Mouse (Mus musculus) heart, postnatal 36 days (tissue): Measurements from ENCODE around the gene Tst. TPM values are rescaled to one million over a fixed set of nuclear protein-coding genes. Genes with fewer than 3 reads are reported as not detected.

ENCODE experiments used
- DNase-seq, 2 experiments: peaks; one replicate each; pipeline ENCODE4 v3.0.0; 2021 to 2022
- intact Hi-C: fragments of 180-260 bp; cut with DNase I; formaldehyde crosslinking; loops from one replicate; pipeline ENCODE4 v1.15.1; 2025
- total RNA-seq, 2 experiments: library from RNA; stranded (reverse); gene quantifications; 2 replicates each; pipeline ENCODE4 v1.2.3; 2021

The Tst gene
- total RNA-seq, 2 experiments from 2014 or later = 20.2 to 24.4 TPM

DNA sequence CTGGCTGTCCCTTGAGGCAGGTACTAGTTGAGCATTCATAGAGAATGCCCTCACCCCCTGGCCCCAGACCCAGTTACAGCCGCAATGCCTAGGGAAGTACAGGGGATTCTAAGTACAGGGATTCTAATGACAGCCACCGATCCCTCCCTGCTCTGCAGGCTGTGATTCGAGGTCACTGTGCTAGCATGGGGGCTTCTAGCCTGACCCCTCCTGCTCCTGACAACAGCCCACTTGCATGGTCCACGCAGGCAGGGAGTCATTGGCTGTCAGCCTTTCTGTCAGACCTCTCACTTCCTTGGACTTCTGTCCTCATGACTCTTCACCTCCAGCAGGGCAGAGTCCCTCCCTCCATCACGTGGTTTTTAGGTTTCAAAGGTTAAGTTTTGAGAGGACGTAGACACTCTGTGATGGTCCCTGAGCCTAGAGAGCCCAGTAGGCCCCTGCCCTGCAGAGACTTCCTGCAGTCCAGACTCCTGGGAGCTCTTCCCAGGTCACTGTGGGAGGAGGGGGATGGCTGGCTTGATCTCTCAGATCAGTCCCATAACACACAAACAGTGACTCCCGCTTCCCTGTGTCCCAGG, 25.9 kb upstream of the Tst start:
- no peak for DNase-seq
- intact Hi-C loops = no loop called here

DNA sequence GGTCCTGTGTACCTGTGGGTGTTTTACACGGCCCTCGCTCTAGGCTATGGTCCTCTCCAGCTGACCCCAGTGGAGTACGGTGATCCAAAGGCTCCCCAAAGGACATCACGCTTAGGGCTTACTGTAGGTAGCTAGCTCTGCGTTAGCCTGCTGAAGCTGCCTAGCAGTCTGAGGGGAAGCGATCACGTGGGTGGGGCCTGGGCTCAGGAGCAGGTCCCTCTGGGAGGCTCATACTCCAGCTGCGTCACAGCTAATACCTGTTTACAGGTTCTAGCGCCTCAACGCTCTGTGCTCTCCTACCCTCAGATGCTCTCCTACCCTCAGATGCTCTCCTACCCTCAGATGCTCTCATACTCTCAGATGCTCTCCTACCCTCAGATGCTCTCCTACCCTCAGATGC, 25.2 kb upstream of the Tst start:
- intact Hi-C loops = no loop called here
- no peak for DNase-seq

DNA sequence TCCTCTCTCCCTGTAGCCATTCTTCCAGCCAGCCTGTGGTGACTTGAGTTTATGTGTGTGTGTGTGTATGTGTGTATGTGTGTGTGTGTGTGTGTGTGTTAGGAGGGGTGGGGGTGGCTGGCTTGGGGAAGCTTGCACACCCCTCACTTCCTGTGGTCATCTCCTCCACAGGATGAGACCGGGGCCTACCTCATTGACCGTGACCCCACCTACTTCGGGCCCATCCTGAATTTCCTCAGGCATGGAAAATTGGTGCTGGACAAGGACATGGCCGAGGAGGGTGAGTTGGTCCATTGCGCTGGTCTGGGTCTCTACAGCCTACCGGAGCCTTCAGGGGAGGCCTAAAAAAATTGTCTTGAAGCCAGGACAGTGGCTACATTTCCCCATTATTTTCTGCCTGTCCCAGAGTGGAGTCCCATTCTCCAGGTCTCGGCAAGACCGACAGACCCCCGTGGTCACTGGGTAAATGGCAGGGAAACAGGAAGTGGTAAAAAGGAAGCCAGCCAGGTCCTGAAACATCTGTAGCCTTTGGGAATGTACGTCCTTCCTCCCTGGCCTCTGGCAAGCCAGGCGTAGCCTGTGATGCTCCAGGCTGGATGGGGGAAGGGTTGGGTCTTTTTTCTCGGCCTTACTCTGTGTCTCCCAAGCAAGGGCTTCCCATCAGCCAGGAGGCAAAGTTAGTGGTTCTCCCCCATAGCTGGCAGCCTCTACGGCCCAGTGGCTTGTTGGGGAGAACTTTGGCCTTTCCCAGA, 24.3 kb upstream of the Tst start:
- intact Hi-C loops = loop anchor here (2.0 to 5.0 kb wide), 2 partner anchors 23 to 258 kb away; partner anchors contain the start of genes Ift27 and Mpst
- peak; percentile 27 to 42 for DNase-seq

DNA sequence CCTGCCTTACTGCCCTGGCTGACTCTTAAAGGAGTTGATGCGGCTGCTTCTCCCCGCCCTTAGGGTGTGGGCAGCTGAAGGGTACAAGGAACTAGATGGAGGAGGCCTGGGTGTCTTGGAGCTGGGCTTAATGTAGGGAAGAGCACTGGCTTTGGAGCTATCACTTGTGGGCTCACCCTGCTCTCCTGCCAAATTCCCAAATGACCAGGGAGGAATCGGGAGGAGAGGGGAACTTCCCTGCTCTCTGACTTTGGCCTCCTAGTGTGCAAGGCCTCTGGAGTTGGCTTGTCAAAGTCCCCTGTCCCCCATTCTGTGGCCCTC, 23.4 kb upstream of the Tst start:
- intact Hi-C loops = loop anchor here (2.0 to 5.0 kb wide), 2 partner anchors 22 to 257 kb away; partner anchors contain the start of genes Ift27 and Mpst
- DNase-seq = no peak

DNA sequence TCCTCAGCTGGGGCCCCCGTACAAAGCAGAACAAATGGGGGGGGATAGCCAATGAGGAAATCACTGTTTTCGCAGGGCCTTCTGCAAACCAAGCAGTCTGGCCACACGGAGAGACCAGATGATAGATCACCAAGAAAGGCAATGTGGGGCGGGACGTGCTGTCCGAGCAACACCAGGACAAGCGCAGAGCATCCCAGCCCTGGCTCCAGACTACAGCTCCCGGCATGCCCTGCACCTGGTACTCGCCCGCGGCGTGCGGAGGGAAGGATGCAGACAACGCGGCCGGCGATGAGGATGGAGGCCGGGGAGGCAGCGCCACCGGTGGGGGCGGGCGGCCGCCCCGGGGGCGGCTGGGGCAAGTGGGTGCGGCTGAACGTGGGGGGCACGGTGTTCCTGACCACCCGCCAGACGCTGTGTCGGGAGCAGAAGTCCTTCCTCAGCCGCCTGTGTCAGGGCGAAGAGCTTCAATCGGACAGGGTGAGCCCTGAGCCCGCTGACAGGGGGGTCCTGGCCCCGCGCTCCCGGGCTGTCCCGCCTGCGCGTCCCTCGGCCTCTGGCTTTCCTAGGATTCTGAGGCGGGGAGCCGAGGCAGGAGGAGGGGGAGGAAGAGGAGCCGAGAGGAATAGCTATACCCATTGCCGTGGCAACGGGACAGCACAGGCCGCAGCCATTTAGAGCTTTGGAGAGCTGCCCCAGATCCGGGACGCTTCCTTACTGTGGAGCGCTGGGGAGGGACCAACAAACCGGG, 22.9 kb upstream of the Tst start, which contains the start of gene Kctd17:
Gene Kctd17, plus strand, starts transcription at position 174 of the 748 bp plus-strand sequence.
- intact Hi-C loops = loop anchor here (2.0 to 5.0 kb wide), 2 partner anchors 22 to 256 kb away; partner anchors contain the start of genes Ift27 and Mpst
- DNase-seq = peak; percentile 72 to 76

DNA sequence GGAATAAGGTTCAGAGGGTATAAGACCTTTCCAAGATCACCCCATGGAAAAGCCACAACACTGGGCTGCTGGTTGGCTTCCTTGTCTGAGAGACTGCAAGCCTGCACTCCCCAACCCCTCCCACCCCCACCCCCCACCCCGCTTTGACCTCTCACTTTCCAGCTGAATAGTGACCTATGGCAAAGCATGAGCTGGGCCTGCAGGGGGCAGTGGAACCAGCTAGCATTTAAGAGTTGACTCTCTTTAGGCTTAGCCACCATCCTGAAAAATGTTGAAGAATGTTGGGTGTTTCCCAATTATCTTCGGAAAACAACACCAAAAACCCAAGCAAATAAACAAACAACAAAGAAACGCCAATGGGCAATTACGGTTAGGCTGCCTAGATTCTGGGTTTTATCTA, 19.5 kb upstream of the Tst start:
- intact Hi-C loops = loop anchor here (5.0 kb wide), 1 partner anchor 253 kb away; the partner anchor contains the start of gene Ift27

DNA sequence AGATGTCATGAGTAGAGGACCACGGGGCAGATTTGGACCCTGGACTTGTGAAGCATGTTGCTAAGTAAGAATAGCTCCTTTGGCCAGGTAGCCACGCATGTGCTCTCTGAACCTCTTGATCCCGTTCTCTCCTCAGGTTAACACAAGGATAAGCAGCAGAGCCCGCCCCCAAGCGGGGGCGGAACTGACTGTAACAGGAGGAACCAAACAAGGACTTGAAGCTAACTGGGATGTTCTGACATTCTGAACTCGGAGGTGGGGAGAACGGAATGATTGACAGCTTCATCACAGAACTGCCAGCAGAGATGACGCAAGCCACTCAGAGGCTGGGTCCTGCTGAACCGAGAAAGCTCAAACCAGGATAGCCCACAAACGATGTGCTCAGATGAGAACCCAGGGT, 18.8 kb upstream of the Tst start:
- DNase-seq = no peak
- intact Hi-C loops = loop anchor here (5.0 kb wide), 1 partner anchor 237 kb away; no protein-coding TSS in a partner anchor

More for the DNA sequence above, 19.5 kb upstream of the Tst start:
- DNase-seq = no peak

DNA sequence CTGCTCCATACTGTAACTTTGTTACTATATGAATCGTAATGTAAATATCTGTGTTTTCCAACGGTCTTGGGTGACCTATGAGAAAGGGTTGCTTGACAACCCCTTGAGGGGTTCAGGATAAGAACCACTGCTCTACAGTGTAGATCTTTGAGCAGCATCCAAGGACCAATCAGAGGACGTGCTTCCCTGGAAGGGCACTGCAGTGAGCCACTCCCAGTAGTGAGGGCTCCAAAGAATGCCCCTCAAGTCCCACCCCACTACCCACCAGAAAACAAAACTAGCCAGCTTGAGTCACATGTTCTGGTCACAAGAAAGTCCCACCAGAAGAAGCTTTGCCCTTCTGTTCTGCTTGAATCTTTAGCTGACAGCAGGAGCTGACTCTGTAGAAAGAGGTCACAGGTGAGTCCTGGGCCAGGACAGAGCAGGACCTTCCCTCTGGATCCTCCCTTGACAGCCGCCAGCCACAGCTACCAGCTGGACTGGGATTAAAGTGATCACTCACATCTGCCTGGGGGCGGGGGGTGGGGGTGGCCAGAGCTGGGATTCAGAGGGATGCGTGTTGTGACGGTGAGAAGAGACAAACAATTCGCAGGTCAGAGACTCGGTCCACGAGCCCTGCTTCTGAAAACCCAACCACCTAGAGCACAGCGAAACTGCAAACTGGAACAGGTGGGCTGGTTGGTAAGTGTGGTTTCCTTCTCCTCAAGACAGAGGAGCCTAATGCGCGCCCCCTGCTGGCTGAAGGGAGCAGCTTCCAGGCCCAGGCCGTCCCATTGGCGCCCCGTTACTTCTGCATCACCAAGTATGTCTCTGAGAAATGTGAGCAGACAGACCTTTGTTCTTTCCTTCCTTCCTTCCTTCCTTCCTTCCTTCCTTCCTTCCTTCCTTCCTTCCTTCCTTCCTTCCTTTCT, 16.6 kb upstream of the Tst start:
- intact Hi-C loops = loop anchor here (1.0 to 5.0 kb wide), 2 partner anchors 67 to 235 kb away; no protein-coding TSS in a partner anchor
- DNase-seq = peak; percentile 74 to 81

DNA sequence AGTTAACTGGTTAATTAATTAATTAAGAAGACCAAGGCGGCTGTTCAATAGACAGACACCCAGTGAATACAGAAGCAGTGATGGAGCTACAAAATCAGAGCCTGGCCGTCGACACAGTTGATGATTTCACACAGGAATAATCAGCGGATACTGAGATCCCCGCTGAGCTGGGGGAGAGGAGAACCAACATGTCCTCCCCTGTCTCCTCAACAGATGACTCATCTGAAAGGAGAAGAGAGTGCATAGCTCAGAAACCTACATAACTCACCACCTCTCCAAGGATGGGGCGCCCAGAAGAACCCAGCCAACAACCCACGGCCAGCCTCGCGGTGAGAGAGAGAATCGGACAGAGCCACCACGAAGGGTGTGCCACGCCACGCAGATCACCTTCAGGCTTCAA, 14.7 kb upstream of the Tst start:
- intact Hi-C loops = loop anchor here (5.0 kb wide), 1 partner anchor 233 kb away; no protein-coding TSS in a partner anchor
- no peak for DNase-seq

DNA sequence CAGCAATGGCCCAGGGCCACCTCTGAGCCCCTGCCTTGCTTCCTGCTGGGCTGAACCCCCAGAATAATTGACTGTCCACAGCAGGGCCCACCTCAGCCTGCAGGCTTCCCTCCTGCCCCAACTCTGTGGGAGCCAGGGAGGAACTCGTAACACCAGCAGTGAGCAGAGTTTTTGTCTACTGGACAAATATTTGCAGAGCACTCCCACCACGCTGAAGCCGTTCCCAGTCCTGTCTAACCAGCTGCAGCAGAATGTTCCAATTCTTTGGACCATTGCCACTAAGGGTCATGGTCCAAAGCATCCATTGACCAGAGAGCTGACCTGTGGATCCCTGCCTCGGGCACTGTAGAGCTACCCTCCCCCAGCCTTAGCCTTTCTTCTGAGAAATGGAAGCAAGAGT, 11.2 kb upstream of the Tst start:
- intact Hi-C loops = no loop called here

DNA sequence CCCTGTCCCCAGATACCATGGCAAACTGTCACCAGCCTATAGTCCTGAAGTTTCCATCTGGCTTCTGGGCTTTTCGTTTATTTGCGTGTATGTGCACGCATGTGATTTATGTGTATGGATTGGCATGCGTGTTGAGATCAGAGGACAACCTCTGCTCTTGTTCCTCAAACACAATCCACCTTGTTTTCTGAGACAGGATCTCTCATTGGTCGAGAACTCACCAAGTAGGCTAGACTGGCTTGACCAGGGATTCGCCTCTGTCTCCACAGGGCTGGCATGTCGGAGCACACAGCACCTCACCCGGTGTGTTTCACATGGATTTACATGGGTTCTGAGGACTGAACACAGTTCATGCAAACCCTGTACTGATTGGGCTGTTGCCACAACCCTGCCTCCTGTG, 8.4 kb upstream of the Tst start:
- no peak for DNase-seq
- intact Hi-C loops = no loop called here

More for the DNA sequence above, 11.2 kb upstream of the Tst start:
- DNase-seq = no peak

DNA sequence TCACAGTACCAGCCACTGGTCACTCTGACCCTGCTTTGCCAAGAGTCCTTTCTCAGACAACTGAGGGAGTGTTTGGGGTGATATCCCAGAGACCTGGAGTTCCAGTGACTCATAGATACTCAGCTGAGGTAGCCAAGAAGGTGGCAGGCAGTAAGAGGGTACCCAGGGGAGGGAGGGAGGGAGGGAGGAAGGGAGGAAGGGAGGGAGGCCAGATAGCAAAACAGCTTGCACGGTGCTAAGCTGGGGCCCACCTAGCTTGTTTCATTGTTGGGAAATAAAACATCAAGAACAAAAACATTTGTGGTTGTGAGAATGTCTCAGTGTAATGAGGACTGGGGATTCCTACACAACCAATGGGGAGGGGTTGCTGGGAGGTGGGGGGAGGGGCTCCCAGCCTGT, 8.0 kb upstream of the Tst start:
- no peak for DNase-seq
- intact Hi-C loops = no loop called here

DNA sequence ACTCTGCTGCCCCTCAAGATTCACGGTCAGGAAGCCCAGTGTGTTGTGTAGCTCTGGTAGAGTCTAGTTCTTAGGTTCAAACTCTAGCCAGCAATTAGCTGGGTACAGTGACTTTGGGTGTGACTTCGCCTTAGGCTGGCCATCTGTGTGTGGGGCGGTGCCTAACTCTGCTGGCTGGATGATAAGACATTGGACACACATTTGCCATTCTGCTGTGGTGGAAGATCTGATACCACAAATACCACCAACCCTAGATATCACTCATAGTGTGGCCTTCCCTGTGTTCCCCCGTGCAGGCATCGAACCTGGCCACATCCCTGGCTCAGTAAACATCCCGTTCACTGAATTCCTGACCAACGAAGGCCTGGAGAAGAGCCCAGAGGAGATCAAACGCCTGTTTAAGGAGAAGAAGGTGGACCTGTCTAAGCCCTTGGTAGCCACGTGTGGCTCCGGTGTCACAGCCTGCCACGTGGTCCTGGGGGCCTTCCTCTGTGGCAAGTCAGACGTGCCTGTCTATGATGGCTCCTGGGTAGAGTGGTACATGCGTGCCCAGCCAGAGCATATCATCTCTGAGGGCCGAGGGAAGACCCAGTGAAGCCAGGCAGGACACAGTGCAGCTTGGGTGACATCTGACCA, 7.5 kb upstream of the Tst start:
- intact Hi-C loops = no loop called here
- DNase-seq = no peak

DNA sequence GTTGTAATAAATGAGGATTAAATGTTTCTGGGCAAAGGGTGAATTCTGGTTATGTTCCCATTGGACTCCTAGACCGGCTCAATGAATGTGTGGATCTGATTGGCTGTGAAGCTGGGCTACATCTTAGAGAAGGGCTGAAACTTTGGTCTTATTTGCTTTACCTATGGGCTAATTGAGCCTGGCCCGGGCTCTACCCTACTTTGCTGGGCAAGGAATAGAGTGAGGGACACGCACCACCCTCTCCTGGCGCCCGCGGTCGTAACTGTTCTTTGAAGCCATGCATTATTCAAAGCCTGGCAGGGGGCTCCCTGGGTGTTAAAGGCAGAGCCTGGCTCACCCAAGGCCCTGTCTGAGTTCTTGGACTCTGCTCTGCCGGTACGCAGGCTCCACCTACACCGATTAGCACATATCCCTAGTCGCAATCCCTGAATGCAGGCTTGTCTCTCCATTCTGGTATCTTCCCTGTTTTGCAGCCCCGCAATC, 3.9 kb upstream of the Tst start:
- intact Hi-C loops = no loop called here
- no peak for DNase-seq

DNA sequence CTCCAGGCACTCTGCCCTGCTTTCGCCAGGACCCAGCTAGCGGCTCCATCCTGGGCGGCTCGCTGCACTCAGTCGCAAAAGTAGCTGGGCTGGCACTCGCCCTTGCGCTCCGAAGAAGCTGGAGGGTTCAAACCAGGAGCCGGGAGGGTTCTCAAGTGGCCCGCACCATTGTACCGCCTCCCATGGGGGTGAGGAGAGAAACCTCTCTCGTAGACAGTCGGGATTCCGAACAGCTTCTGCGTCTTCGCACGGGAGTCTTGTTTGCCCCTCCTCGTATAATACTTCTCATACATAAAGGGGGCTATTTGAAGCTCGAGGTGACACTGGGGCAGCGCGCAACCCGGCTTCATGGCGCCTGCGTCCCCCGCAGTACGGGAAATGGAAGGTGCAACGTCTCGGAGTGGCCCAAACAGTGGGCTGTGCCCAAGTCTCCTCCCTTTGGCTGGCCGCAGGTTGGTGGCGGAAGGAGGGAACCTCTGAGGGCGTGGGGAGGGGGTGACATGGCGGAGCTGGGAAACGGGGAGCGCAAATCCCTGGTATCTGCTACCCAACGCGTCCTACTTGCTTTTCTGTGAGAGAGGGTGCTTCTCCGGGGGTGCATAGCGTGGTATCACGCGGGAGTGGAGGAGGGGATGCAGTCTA, 707 bp upstream of the Tst start, which contains the start of gene Mpst:
Gene Mpst, plus strand, starts transcription at position 124 of the 642 bp plus-strand sequence.
- peak; percentile 90 to 97 for DNase-seq
- intact Hi-C loops = loop anchor here (2.0 kb wide), 1 partner anchor 22 kb away; the partner anchor contains the start of gene Kctd17

DNA sequence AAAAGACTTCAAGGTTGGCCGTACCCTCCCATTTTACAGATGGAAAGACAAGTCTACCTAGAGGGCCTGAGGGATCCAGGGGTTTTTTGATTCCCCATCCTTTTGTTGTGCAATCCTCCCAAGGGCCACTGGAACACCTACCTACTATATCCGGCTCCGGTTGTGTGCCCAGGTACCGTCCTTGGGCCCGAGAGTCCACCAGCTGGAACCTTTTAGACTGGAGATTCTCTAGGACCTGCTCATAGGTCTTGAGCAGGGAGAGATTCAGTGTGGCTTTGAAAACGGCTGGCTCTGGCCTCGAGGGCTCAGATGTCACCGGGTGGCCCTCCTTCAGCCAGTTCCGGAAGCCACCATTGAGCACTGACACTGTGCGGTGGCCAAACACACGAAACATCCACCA, 609 bp downstream of the Tst start:
- intact Hi-C loops = no loop called here

DNA sequence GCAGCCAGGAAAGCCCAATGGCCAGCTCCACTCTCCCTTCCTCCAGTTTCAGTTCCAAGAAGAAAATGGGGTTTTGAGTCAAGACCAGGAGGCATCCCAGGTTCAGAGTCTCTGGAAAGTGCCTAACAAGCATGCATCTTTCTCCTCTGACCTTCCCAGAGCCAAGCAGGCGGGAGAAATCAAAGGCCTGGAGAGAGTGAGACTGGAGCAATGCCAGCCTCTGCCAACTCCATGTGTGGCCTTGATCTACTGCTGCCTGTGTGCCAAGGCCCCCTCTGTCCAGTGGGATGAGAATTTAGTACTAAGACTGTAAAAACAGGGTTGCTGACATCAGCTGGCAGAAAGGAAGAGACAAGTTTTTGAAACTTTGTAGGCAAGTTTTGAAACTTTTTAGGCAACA, 1.8 kb downstream of the Tst start:
- intact Hi-C loops = no loop called here
- DNase-seq = peak; percentile 32 to 38

More for the DNA sequence above, 609 bp downstream of the Tst start:
- no peak for DNase-seq

DNA sequence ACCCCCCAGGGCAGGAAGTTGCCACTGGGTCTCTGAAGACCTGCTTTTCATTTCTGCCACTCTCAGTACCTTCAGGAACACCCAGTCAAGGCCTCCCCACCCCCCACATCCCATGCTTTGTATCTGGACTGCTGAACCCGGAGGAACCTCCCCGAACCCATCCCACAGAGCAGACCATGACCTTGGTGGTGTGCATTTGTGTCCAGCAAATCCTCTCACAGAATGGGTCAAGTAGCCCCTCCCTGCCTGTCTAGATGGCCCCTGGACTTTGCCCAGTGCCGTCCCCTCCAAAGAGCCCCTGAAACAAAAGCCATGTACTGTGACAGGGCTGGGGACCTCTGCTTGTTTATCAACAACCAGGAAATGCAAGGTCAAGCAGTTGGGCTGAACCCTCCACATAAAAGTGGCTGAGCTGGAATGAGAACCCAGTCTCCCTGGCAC, 2.4 kb downstream of the Tst start:
- no peak for DNase-seq
- intact Hi-C loops = no loop called here

DNA sequence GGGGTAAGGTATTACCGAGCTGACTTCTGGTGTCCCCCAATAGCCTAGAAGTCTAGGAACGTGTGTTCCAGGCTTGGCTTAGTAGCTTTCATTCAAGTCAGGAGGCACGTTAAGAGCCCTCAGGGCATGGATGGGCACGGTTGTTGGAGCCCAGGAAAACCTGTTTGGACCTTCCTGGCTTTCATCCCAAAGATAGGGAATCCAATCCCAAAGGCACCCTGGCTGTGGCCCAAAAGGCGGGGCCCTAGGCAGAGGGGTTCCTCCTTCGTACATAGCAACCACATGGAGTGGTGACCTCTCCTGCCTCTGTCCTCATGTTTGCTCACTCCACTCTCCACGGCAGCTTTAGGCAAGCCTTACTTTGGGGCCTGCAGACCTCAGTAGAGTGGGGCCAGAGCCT, 3.3 kb downstream of the Tst start:
- intact Hi-C loops = no loop called here

More for the DNA sequence above, 3.3 kb downstream of the Tst start:
- DNase-seq = peak; percentile 26 to 29
